Mouse (Mus musculus) embryonic facial prominence, embryonic 14.5 days (tissue): ENCODE measurements around the gene Ahcy. TPM values are rescaled to one million over a fixed set of nuclear protein-coding genes. Genes with fewer than 3 reads are reported as not detected.
A peak's percentile ranks its signal among the peaks of the same experiment; 100 is the strongest.
"Not testable (repeated sequence)": the region's sequence is repeated elsewhere in the genome, so short reads cannot be mapped to it uniquely, and the experiment has no call there.

Experiments
- ATAC-seq: fragments of 200-750 bp; cut with Nextera tagmentation; 2 replicates; pipeline ENCODE4 v1.8.0; 2017; ENCODE audit warnings: low read depth, moderate number of reproducible peaks, moderate TSS enrichment
- DNase-seq: peaks from one replicate; pipeline ENCODE4 v3.0.0-alpha.2; 2015; ENCODE audit warnings: low spot score
- H3K27ac ChIP-seq: fragments of 300-500 bp; sonication (generic); replicated peaks from 2 replicates; pipeline ENCODE4 v1.5.1; 2014; ENCODE audit warnings: low read depth, mild to moderate bottlenecking, low read length, moderate library complexity
- H3K27me3 ChIP-seq: fragments of 300-500 bp; sonication (generic); replicated peaks from 2 replicates; pipeline ENCODE4 v1.6.1; 2014; ENCODE audit warnings: low read length; ENCODE audit not compliant: control insufficient read depth, insufficient read depth
- H3K36me3 ChIP-seq: fragments of 300-500 bp; sonication (generic); 2 replicates; pipeline ENCODE4 v1.6.1; 2014; ENCODE audit warnings: low read length, mixed read lengths; ENCODE audit not compliant: control insufficient read depth, insufficient read depth
- H3K4me1 ChIP-seq: fragments of 300-500 bp; sonication (generic); 2 replicates; pipeline ENCODE4 v1.6.1; 2014; ENCODE audit warnings: antibody characterized with exemption, low read length; ENCODE audit not compliant: control insufficient read depth, insufficient read depth
- H3K4me2 ChIP-seq: fragments of 300-500 bp; sonication (generic); 2 replicates; pipeline ENCODE4 v1.6.1; 2014; ENCODE audit warnings: low read depth, mild to moderate bottlenecking, low read length, moderate library complexity, mixed read lengths
- H3K4me3 ChIP-seq: fragments of 300-500 bp; sonication (generic); 2 replicates; pipeline ENCODE4 v1.5.1; 2014; ENCODE audit warnings: low read depth, mild to moderate bottlenecking, low read length
- H3K9ac ChIP-seq: fragments of 300-500 bp; sonication (generic); 2 replicates; pipeline ENCODE4 v1.6.1; 2014; ENCODE audit warnings: low read depth, mild to moderate bottlenecking, low read length, moderate library complexity, mixed read lengths
- H3K9me3 ChIP-seq: fragments of 300-500 bp; sonication (generic); 2 replicates; pipeline ENCODE4 v1.6.1; 2016; ENCODE audit warnings: low read length; ENCODE audit not compliant: control insufficient read depth
- WGBS: fragments of 180-500 bp; shearing (Covaris S2); extraction: QIAGEN DNeasy Blood & Tissue Kit; methylation state at CpG from one replicate; pipeline ENCODE4 v1.1.7; 2014; 5-methylcytosine and 5-hydroxymethylcytosine counted together
- polyA plus RNA-seq: library from polyadenylated mRNA; unstranded; fragments of >200 nt; fragmentation: Nextera tagmentation; extraction: Ambion mirVana; gene quantifications from 2 replicates; pipeline ENCODE4 v1.2.1, GENCODE M21; 2014

Gene Ahcy
- polyA plus RNA-seq, 1 experiment from 2014 or later = 63.4 TPM

GRCm38 (mm10) chr2:155019673-155020072, 54.6 kb downstream of the Ahcy start:
- DNase-seq = peak; percentile 96

GRCm38 (mm10) chr2:155018762-155019641, 55.3 kb downstream of the Ahcy start:
- H3K9me3 ChIP-seq = no peaks in the 10 kb centered on the region
- peak overlapping the region; percentile 78 for H3K4me2 ChIP-seq
- H3K4me3 ChIP-seq = peak overlapping the region; percentile 50
- H3K36me3 ChIP-seq = no peaks in the 10 kb centered on the region
- DNase-seq (peak; percentile 93), ATAC-seq (peak; percentile 97)
- H3K27ac ChIP-seq = peak overlapping the region; percentile 90
- peak overlapping the region; percentile 70 for H3K9ac ChIP-seq
- H3K27me3 ChIP-seq = no peaks in the 10 kb centered on the region
- 1% methylated on average over 38 of the region's 38 CpGs for WGBS
- H3K4me1 ChIP-seq = no peaks in the 10 kb centered on the region; the same call in 1 of the 2 replicates

More at GRCm38 (mm10) chr2:155019673-155020072, 54.6 kb downstream of the Ahcy start:
- peak; percentile 85 for ATAC-seq
- WGBS = under 1% methylated on average over 22 of the region's 22 CpGs
- peak overlapping the region; percentile 90 for H3K27ac ChIP-seq
- H3K9ac ChIP-seq = peak overlapping the region; percentile 70
- no peaks in the 10 kb centered on the region for H3K36me3 ChIP-seq
- H3K27me3 ChIP-seq = no peaks in the 10 kb centered on the region
- H3K4me3 ChIP-seq = peak overlapping the region; percentile 50
- no peaks in the 10 kb centered on the region; the same call in 1 of the 2 replicates for H3K4me1 ChIP-seq
- peak overlapping the region; percentile 78 for H3K4me2 ChIP-seq
- H3K9me3 ChIP-seq = no peaks in the 10 kb centered on the region

GRCm38 (mm10) chr2:155018251-155018755, 56.0 kb downstream of the Ahcy start, which contains the start of gene Gm14226:
Gm14226 (plus strand) TSS chr2:155018266.
- Histone ChIP-seq H3K4me2 (peak within 1 kb of the TSS; percentile 78), H3K4me3 (peak within 1 kb of the TSS; percentile 50), H3K27ac (peak within 1 kb of the TSS; percentile 90), H3K9ac (peak within 1 kb of the TSS; percentile 70)
- ATAC-seq, H3K4me1 ChIP-seq, H3K36me3 ChIP-seq, H3K27me3 ChIP-seq, DNase-seq, H3K9me3 ChIP-seq: not testable (repeated sequence)
- WGBS = 2% methylated on average over 23 of the region's 26 CpGs

GRCm38 (mm10) chr2:155016751-155017150, 57.5 kb downstream of the Ahcy start:
- not testable (repeated sequence) for H3K4me2 ChIP-seq, H3K4me3 ChIP-seq, H3K27me3 ChIP-seq, H3K27ac ChIP-seq, H3K9ac ChIP-seq, H3K36me3 ChIP-seq, DNase-seq, H3K9me3 ChIP-seq, H3K4me1 ChIP-seq, ATAC-seq
- WGBS = 44% methylated on average over 3 of the region's 9 CpGs

GRCm38 (mm10) chr2:155012991-155013390, 61.3 kb downstream of the Ahcy start:
- WGBS = 63% methylated on average over 6 of the region's 6 CpGs
- no peak overlapping the region for H3K9ac ChIP-seq
- no peaks in the 10 kb centered on the region for H3K27me3 ChIP-seq
- ATAC-seq = peak; percentile 62; the same call in 1 of the 2 replicates
- no peak overlapping the region for H3K4me2 ChIP-seq
- H3K27ac ChIP-seq = no peak overlapping the region
- no peak overlapping the region for H3K4me3 ChIP-seq
- no peaks in the 10 kb centered on the region for H3K9me3 ChIP-seq
- peak; percentile 40 for DNase-seq
- peaks cover 3% of the 10 kb centered on the region; the same call in 1 of the 2 replicates for H3K4me1 ChIP-seq
- no peaks in the 10 kb centered on the region for H3K36me3 ChIP-seq

GRCm38 (mm10) chr2:155011086-155011656, 63.1 kb downstream of the Ahcy start:
- Histone ChIP-seq H3K27ac (no peak overlapping the region), H3K4me3 (no peak overlapping the region), H3K27me3 (no peaks in the 10 kb centered on the region), H3K4me2 (no peak overlapping the region), H3K9ac (no peak overlapping the region), H3K36me3 (no peaks in the 10 kb centered on the region), H3K9me3 (no peaks in the 10 kb centered on the region), H3K4me1 (peaks cover 3% of the 10 kb centered on the region; the same call in 1 of the 2 replicates)
- ATAC-seq (no peak), DNase-seq (peak; percentile 6)
- 46% methylated on average over 3 of the region's 3 CpGs for WGBS

Other genes starting within 250 kb of the Ahcy start
- gene Eif2s2, start 181.6 kb downstream of the Ahcy start, polyA plus RNA-seq = 107 and 118 TPM in 2 replicates
- 2.9 and 3.1 TPM in 2 replicates for gene Gm14226, start 56.2 kb downstream of the Ahcy start, polyA plus RNA-seq
- 45.4 and 48.8 TPM in 2 replicates for gene Itch, start 59.0 kb upstream of the Ahcy start, polyA plus RNA-seq
- gene Dynlrb1, start 162.0 kb upstream of the Ahcy start, polyA plus RNA-seq = 453 and 460 TPM in 2 replicates
- gene Map1lc3a, start 201.8 kb upstream of the Ahcy start, polyA plus RNA-seq = 241 and 248 TPM in 2 replicates